Mouse (Mus musculus): ENCODE measurements at regions not wholly inside any gene's neighbourhood (a gene's known extent, or its start where the extent isn't known, plus 50 kb on each side); places are given as distances from the start of the nearest gene placed in this dataset.

- no peak for TF ChIP-seq TAL1 (conservative IDR thresholded peaks at IDR 0.05; ENCODE audit: low read depth, low read length)
- no peak for TF ChIP-seq CTCF (IDR thresholded peaks at IDR 0.05; ENCODE audit: low read depth, low read length)
- no peak for TF ChIP-seq GATA1 (IDR thresholded peaks at IDR 0.05; ENCODE audit: borderline replicate concordance, low read length)
- TF ChIP-seq POLR2AphosphoS5 (IDR thresholded peaks at IDR 0.05; ENCODE audit: insufficient replicate concordance, low read depth, low read length) = no peak
Measured at GRCm38 (mm10) chr1:80038059-80038458, 177.1 kb upstream of the Serpine2 start.
